Mouse (Mus musculus) brown adipose tissue, adult 24 weeks (tissue): ENCODE measurements around the gene Slc7a6. TPM values are rescaled to one million over a fixed set of nuclear protein-coding genes. Genes with fewer than 3 reads are reported as not detected.
A peak's percentile ranks its signal among the peaks of the same experiment; 100 is the strongest.

Experiments
- H3K27ac ChIP-seq: fragments of 200-500 bp; replicated peaks from 2 replicates; pipeline ENCODE4 v1.5.1; 2012; ENCODE audit warnings: low read depth, mild to moderate bottlenecking, low read length
- H3K4me1 ChIP-seq: fragments of 200-500 bp; 2 replicates; pipeline ENCODE4 v1.6.1; 2012; ENCODE audit warnings: low read length, mixed read lengths; ENCODE audit not compliant: control insufficient read depth, insufficient read depth, insufficient read length
- H3K4me3 ChIP-seq: fragments of 200-500 bp; 2 replicates; pipeline ENCODE4 v1.5.1; 2012; ENCODE audit warnings: low read depth, mild to moderate bottlenecking, low read length, moderate library complexity; ENCODE audit not compliant: insufficient read depth
- polyA plus RNA-seq: library from polyadenylated mRNA; stranded (reverse); fragments of >200 nt; gene quantifications from 2 replicates; pipeline ENCODE4 v1.2.4, GENCODE M21; 2012; ENCODE audit not compliant: missing spikeins, insufficient read depth, insufficient read length

Gene Slc7a6
- polyA plus RNA-seq = 24.6 and 40.2 TPM in 2 replicates

DNA sequence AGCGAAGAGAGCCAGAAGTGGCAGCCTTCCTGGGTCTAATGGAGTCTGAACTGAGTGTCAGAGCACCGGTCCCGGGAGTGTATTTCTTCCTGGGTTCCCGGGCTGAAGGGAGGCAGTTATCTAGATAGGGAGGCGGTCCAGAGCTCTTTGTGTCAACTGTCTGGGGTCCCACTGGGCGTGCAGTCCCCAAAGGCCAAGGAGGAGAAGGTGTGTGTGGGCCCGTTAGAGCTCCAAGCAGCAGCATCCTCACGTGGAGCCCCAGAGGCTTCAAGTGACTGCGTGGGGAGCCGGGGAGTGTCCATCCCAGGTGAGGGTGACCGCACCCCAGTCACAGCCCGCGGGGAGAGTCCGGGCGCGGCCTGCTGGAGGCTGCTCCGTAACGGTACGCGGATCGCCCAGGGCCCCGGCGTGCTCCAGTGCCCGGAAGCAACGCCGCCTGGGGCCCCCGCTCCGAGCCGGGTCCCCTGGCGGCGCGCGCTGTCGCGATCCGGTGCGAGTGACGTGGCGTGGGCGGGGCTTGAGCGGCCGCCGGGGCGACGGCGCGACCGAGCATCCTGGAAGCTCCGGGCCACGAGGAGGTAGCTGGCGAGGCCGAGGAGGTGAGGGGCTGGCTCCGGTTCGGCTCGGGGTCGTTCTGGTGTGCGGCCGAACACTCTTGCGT is at the start of gene Slc7a6:
Slc7a6 (plus strand) TSS at position 502 of the 661 bp plus-strand sequence.
- peak within 1 kb of the TSS; percentile 79 for H3K4me3 ChIP-seq
- H3K4me1 ChIP-seq = no peaks in the 10 kb centered on the region; the same call in 1 of the 2 replicates
- H3K27ac ChIP-seq = peak within 1 kb of the TSS; percentile 87

DNA sequence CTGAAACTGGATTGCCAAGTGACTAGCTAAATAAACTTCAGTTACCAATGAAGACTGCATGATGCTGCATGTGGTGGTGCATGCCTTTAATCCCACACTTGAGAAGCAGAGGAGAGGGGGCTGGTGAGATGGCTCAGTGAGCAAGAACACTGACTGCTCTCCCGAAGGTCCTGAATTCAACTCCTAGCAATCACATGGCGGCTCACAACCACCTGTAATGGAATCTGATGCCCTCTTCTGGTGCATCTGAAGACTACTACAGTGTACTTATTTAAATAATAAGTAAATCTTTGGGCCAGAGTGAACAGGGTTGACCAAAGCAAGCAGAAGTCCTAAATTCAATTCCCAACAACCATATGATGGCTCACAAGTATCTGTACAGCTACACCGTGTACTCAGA is 45.2 kb upstream of the Slc7a6 start:
- H3K4me1 ChIP-seq = no peaks in the 10 kb centered on the region
- H3K27ac ChIP-seq = no peak overlapping the region
- no peak overlapping the region for H3K4me3 ChIP-seq

DNA sequence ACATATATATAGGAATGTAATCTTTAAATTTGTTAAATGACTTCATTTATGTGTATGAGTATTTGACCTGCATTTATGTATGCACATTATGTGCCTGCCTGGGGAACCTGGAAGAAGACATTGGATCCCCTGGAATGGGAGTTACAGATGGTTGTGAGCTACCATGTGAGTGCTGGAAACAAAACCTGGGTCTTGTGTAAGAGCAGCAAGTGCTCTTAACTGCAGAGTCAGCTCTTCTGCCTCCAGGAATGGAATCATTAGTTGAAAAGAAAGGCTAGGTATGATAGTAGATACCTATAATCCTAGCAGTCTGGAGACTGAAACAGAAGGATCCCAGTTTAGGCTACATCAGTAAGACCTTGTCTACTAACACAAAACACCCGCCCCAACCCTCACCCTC is 42.6 kb upstream of the Slc7a6 start:
- no peak overlapping the region for H3K27ac ChIP-seq
- H3K4me1 ChIP-seq = no peaks in the 10 kb centered on the region
- no peak overlapping the region for H3K4me3 ChIP-seq

DNA sequence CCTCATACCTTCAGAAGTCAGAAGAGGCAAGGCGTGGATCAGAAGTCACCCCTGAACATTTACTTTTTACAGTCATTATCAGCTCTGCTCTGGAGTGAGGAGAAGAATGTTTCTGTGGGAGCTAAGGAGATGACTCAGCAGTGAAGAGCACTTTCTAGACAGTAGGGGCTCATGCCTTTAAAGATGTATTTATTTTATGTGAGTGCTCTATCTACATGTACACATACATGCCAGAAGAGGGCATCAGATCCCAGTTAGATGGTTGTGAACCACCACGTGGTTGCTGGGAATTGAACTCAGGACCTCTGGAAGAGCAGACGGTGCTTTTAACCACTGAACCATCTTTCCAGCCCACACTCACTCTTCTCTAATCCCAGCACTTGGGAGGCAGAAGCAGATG is 41.6 kb upstream of the Slc7a6 start:
- Histone ChIP-seq H3K4me1 (no peaks in the 10 kb centered on the region), H3K27ac (no peak overlapping the region), H3K4me3 (no peak overlapping the region)

DNA sequence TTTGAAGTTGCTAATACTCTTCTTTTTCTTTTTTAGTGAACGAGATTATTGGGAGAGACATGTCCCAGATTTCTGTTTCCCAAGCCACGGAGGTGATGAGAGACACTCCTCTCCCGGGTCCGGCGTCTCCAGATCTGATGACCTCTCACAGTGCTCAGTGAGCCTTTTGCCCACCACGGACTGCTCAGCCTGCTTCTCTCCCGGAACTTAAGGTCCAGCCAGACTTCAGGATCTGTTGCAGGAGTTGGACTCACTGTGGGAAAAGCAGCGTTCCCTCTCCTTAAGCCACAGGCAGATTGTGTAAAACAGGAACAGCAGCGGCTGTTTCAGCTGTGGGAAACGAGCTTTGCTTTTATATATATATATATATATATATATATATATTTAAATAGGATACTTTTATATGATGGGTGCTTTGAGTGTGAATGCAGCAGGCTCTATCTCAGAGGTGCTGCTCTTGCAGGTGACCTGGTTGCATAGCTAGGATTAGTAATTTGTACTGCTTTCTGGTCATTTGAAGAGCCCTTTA is 40.7 kb upstream of the Slc7a6 start:
- no peak overlapping the region for H3K4me3 ChIP-seq
- H3K4me1 ChIP-seq = no peaks in the 10 kb centered on the region
- H3K27ac ChIP-seq = no peak overlapping the region

DNA sequence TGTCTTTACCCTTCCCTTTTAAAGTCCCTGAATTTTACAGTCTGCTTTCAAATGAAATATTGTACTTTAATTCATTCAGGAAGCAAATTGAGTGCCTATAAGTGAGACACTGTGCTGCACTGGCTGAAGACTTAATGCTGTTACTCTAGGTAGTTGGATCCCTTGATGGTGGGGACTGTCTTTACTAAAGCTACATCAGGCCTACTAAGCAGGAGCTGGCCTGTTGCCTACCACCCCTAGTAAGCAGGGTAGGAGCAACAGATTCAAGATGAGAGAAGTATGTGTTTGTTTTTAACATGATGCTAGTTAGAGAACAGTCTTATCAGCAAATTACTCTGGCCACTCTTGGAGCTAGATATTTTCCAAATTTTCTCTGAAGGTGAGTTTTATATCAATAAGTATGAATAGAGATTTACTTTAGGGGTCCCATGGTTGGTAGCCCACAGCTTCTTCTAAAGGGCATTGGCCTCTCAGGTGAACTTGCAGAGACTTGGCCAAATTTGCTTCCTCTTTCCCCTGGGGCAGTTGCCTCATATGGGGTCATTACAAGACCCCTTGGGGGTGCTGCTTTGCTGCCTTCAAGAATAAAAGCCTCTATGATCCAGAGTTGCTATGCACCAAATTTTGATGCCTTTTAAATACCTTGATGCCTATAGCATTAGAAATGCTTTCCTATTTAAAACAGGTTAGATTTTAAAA is 39.3 kb upstream of the Slc7a6 start:
- no peaks in the 10 kb centered on the region for H3K4me1 ChIP-seq
- H3K27ac ChIP-seq = no peak overlapping the region
- H3K4me3 ChIP-seq = no peak overlapping the region

GRCm38 (mm10) chr8:106129997-106130396 is 38.7 kb upstream of the Slc7a6 start:
- no peak overlapping the region for H3K27ac ChIP-seq
- H3K4me3 ChIP-seq = no peak overlapping the region
- H3K4me1 ChIP-seq = no peaks in the 10 kb centered on the region

DNA sequence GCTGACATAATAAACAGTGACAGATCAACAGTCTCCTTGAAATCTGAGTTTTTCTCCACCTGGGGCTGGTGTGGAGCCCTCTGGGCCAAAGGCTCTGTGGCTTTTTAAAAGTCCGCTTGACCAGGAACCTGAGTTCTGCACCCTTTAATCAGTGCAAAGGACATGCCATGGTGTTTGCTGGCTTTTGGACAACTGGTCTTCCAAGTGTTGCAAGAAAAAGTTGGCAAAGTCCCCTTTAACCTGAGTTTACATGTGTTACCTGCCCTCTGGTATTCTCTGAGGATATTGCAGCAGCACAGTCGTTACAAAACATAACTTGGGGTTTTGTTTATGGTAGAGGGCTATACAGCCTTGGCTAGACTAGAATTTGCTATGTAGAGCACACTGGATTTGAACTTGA is 38.2 kb upstream of the Slc7a6 start:
- H3K4me3 ChIP-seq = no peak overlapping the region
- H3K4me1 ChIP-seq = no peaks in the 10 kb centered on the region
- no peak overlapping the region for H3K27ac ChIP-seq

DNA sequence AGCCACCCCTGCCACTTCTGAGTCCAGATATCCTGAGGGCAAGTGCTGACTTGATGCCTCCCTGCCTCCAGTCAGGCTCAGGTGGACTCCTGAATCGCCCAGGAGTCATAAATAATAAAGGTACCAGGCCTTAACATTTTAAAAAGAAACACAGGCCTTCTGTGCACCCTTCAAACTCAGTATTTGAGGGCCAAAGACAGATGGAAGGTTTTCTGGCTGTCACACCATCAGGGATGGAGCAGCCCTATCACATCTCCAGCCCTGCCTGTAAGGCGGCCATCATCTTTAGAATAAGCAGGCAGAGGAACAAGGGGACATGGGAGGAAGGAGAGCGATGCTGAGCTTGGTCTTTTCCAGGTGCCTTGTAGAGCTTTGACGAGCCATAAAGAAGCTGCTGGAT is 37.6 kb upstream of the Slc7a6 start:
- Histone ChIP-seq H3K27ac (no peak overlapping the region), H3K4me1 (peaks cover 3% of the 10 kb centered on the region; the same call in 1 of the 2 replicates), H3K4me3 (no peak overlapping the region)

- H3K4me3 ChIP-seq = no peak overlapping the region
- H3K27ac ChIP-seq = no peak overlapping the region
- peaks cover 3% of the 10 kb centered on the region for H3K4me1 ChIP-seq
Measured at GRCm38 (mm10) chr8:106131488-106132222, 37.0 kb upstream of the Slc7a6 start.

GRCm38 (mm10) chr8:106132356-106132755 is 36.3 kb upstream of the Slc7a6 start:
- H3K27ac ChIP-seq = no peak overlapping the region
- H3K4me1 ChIP-seq = peaks cover 9% of the 10 kb centered on the region
- no peak overlapping the region for H3K4me3 ChIP-seq

DNA sequence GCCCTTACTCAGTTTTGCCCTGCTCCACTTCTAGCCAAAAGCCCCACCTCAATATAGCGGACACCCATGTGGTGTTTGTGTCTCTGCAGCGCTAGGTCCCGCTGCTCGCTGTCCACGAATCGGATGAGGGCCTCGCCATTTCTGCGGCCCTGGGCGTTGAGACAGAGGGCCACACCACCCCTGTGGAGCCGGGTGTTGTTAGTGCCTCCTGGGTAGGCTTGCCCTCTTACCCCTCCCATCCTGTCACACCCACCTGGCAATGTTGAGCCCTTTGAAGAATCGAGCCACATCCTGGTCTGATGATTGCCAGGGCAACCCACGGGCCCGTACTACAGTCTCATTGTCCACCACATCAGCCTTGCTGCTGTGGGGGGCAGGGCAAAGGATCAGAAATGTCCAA is 35.1 kb upstream of the Slc7a6 start:
- Histone ChIP-seq H3K4me3 (no peak overlapping the region), H3K4me1 (peaks cover 12% of the 10 kb centered on the region), H3K27ac (no peak overlapping the region)

DNA sequence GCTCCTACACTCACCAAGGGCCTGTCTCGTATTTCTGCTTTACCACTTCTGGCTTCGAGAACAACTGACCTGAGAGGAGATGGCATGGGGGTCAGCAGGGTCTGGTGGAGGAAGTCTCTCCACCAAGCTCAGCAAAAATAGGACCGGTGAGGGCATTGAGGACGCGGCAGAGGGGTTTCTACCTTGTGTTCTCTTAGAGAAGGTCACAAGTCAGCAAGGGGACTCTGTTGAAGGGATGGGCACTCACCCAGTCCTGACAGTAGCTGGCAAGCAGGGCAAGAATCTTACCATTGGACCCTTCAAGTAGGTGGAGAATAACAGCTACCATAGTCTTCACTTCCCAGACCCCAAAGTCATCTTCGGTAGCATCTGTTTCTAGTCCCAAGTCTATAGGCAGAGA is 34.7 kb upstream of the Slc7a6 start:
- Histone ChIP-seq H3K4me3 (no peak overlapping the region), H3K4me1 (peaks cover 12% of the 10 kb centered on the region), H3K27ac (no peak overlapping the region)

DNA sequence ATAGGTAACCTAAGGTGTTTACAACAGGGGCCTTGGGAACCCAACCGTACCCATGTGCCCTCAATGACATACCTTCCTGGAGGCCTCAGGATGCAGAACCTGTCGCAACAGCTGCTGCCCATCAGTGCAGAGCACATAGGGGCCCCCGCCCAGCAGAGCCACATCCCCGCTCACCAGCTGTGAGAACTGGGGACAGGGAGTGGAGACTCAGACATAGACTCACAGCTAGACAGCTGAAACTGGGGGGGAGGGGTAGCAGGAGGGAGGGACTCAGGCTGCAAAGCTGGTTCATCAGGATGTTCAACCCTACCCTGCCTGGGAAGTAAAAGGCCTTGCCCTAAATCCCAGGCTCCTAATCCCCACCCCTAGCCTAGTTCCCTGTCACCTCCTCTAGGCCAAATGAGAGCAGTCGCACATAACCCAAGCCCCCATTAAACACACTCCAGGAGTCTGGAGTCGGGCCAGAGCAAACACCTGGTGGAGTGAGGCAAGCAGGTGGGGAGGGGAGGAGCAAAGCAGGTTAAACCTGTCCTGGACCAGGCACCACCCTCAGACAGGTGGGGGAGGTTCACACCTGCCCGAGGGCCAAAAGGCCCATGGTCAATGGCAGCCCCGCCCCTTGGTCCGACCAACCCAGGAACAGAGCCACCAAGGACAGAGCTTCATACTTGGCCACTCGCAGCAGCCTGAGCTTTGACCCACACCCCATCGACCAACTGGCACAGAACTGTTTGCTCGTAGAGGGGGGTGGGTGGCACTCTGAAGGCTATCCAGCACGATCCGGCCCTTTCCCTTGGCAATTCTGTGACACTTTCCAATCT is 33.7 kb upstream of the Slc7a6 start:
- Histone ChIP-seq H3K4me3 (no peak overlapping the region), H3K27ac (no peak overlapping the region), H3K4me1 (peaks cover 12% of the 10 kb centered on the region)

- Histone ChIP-seq H3K27ac (no peak overlapping the region), H3K4me1 (peaks cover 12% of the 10 kb centered on the region), H3K4me3 (no peak overlapping the region)
Measured at GRCm38 (mm10) chr8:106135672-106136071, 33.0 kb upstream of the Slc7a6 start.
